Mouse (Mus musculus) gastrocnemius, postnatal 10 days (tissue): ENCODE results near the gene Psma1. TPM values are rescaled to one million over a fixed set of nuclear protein-coding genes. Genes with fewer than 3 reads are reported as not detected.

Experiments
- DNase-seq: peaks from one replicate; pipeline ENCODE4 v3.0.0; 2021; ENCODE audit warnings: mixed read lengths
- total RNA-seq, 2 experiments: library from RNA; stranded (reverse); gene quantifications; 2 replicates each; pipeline ENCODE4 v1.2.3; 2021

Psma1 gene
- total RNA-seq, 2 experiments from 2014 or later: 108 to 114 TPM

- no peak for DNase-seq
Observed at GRCm38 (mm10) chr7:114275372-114276004, 430 bp downstream of the Psma1 start.

- DNase-seq: no peak
Observed at GRCm38 (mm10) chr7:114268446-114268845, 7.5 kb downstream of the Psma1 start.

GRCm38 (mm10) chr7:114253885-114254833, 21.8 kb downstream of the Psma1 start, which contains the start of gene Copb1:
Gene Copb1, minus strand, starts transcription at chr7:114254711.
- peak; percentile 88 for DNase-seq

- no peak for DNase-seq
Observed at GRCm38 (mm10) chr7:114251684-114252083, 24.2 kb downstream of the Psma1 start.

GRCm38 (mm10) chr7:114233980-114234379, 41.9 kb downstream of the Psma1 start:
- DNase-seq: no peak

- DNase-seq: no peak
Observed at GRCm38 (mm10) chr7:114232982-114233381, 42.9 kb downstream of the Psma1 start.

GRCm38 (mm10) chr7:114231857-114232256, 44.1 kb downstream of the Psma1 start:
- DNase-seq: no peak

GRCm38 (mm10) chr7:114226521-114226920, 49.4 kb downstream of the Psma1 start:
- no peak for DNase-seq

- no peak for DNase-seq
Observed at GRCm38 (mm10) chr7:114220433-114220832, 55.5 kb downstream of the Psma1 start.

GRCm38 (mm10) chr7:114216908-114217307, 59.0 kb downstream of the Psma1 start:
- no peak for DNase-seq

Other genes starting within 250 kb of the Psma1 start
- gene Rras2, start 158.3 kb downstream of the Psma1 start, total RNA-seq: 10 to 100 TPM; 23.6 to 25.1 TPM
- 10 to 100 TPM; 43.9 to 48.7 TPM for gene Copb1, start 21.4 kb downstream of the Psma1 start, total RNA-seq
- 1 to 10 TPM; 7.1 to 8.6 TPM for gene Pde3b, start 139.2 kb upstream of the Psma1 start, total RNA-seq